Mouse (Mus musculus): Measurements from ENCODE around the gene Tmem107. TPM values are rescaled to one million over a fixed set of nuclear protein-coding genes. Genes with fewer than 3 reads are reported as not detected.

The Tmem107 gene
- total and polyA plus RNA-seq, 3 experiments = 22.6 to 31.3 (median 30.1) TPM

DNA sequence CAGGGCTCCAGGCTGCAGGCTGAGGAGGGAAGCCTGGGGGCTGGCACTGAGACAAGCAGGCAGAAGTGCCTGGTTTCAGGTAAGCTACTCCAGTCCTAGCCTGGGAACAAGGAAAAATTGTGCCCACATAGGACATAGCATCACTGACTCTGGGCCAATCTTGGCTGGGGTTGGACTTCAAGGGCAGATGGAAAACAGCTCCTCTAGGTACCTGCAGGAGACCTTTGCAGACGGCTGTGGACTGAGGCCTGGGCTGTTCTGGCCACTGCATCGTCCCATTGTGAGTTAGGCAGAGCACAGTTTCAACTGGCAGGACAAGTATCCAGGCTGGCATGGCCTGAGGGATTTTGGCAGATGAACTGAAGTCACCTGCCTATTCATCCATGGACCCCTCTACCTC lies 35.2 kb downstream of the Tmem107 start:
- Histone ChIP-seq H3K27me3 (replicated peaks) (no peaks in the 10 kb centered on the region), H3K36me3 (replicated peaks in 1 of 2; ENCODE audit: control insufficient read depth in 1 of 2, insufficient read depth in 1 of 2, low read length in 1 of 2) (peaks cover 86 to 92% of the 10 kb centered on the region in 2 experiments), H3K27ac (ENCODE audit: insufficient read depth, low read depth) (no peak overlapping the region), H3K9me3 (replicated peaks; ENCODE audit: low read length) (no peaks in the 10 kb centered on the region), H3K4me3 (replicated peaks in 1 of 3; ENCODE audit: low read depth in 2 of 3, low read length in 2 of 3, poor library complexity in 1 of 3) (no peak overlapping the region), H3K79me2 (replicated peaks; ENCODE audit: control insufficient read depth, extremely low read depth, insufficient read depth, poor library complexity, severe bottlenecking) (peaks cover 9% of the 10 kb centered on the region), H3K4me1 (ENCODE audit: control insufficient read depth in 1 of 2, insufficient read depth in 2 of 2) (peaks cover 10 to 23% of the 10 kb centered on the region in 2 experiments), H3K9ac (ENCODE audit: insufficient read depth, low read depth) (no peak overlapping the region), H3K4me2 (ENCODE audit: insufficient read depth, low read depth, poor library complexity, severe bottlenecking) (no peak overlapping the region)
- dilution Hi-C loops (cut with MboI; ENCODE audit: extremely low pct_ligation_motif_present, extremely low pct_unique_long_range_greater_than_20kb, low sequenced_read_pairs) = no loop called here
- in situ Hi-C loops (cut with MboI; ENCODE audit: low pct_ligation_motif_present, low pct_unique_long_range_greater_than_20kb, low sequenced_read_pairs) = no loop called here
- DNase-seq (ENCODE audit: extremely low read depth) = no peak
- no peak for TF ChIP-seq RCOR1 (conservative IDR thresholded peaks at IDR 0.05; ENCODE audit: low read depth, low read length)
- TF ChIP-seq JUND (conservative IDR thresholded peaks at IDR 0.05; ENCODE audit: low read depth, low read length) = no peak
- no peak for TF ChIP-seq ZC3H11A (IDR thresholded peaks at IDR 0.05; ENCODE audit: low read depth, low read length)
- no peak for TF ChIP-seq E2F4 (IDR thresholded peaks at IDR 0.05; ENCODE audit: insufficient replicate concordance, low read depth, low read length)
- TF ChIP-seq SIN3A (IDR thresholded peaks at IDR 0.05; ENCODE audit: low read length) = no peak
- no peak for TF ChIP-seq MYC (IDR thresholded peaks at IDR 0.05; ENCODE audit: low read depth, low read length)
- TF ChIP-seq MAFK (IDR thresholded peaks at IDR 0.05; ENCODE audit: insufficient replicate concordance, low read length) = no peak
- no peak for TF ChIP-seq USF1 (IDR thresholded peaks at IDR 0.05; ENCODE audit: low read depth, low read length)
- TF ChIP-seq NELFE (IDR thresholded peaks at IDR 0.05; ENCODE audit: low read depth, low read length) = no peak
- TF ChIP-seq POLR2AphosphoS2 (IDR thresholded peaks at IDR 0.05; ENCODE audit: low read depth, low read length) = no peak
- no peak for TF ChIP-seq CTCF (conservative IDR thresholded peaks at IDR 0.05 in 1 of 2, IDR thresholded peaks at IDR 0.05 in 1 of 2; ENCODE audit: low read depth in 2 of 2, low read length in 2 of 2)
- TF ChIP-seq POLR2A (IDR thresholded peaks at IDR 0.05; ENCODE audit: low read depth, low read length) = no peak

GRCm38 (mm10) chr11:69106299-69106698 lies 35.7 kb downstream of the Tmem107 start:
- Histone ChIP-seq H3K9ac (ENCODE audit: insufficient read depth, low read depth) (no peak overlapping the region), H3K27me3 (replicated peaks) (peaks cover 5% of the 10 kb centered on the region), H3K27ac (ENCODE audit: insufficient read depth, low read depth) (no peak overlapping the region), H3K4me3 (replicated peaks in 1 of 3; ENCODE audit: low read depth in 2 of 3, low read length in 2 of 3, poor library complexity in 1 of 3) (no peak overlapping the region), H3K9me3 (replicated peaks; ENCODE audit: low read length) (no peaks in the 10 kb centered on the region), H3K4me1 (ENCODE audit: control insufficient read depth in 1 of 2, insufficient read depth in 2 of 2) (peaks cover 5 to 22% of the 10 kb centered on the region in 2 experiments), H3K79me2 (replicated peaks; ENCODE audit: control insufficient read depth, extremely low read depth, insufficient read depth, poor library complexity, severe bottlenecking) (peaks cover 4% of the 10 kb centered on the region), H3K36me3 (replicated peaks in 1 of 2; ENCODE audit: control insufficient read depth in 1 of 2, insufficient read depth in 1 of 2, low read length in 1 of 2) (peaks cover 81 to 87% of the 10 kb centered on the region in 2 experiments), H3K4me2 (ENCODE audit: insufficient read depth, low read depth, poor library complexity, severe bottlenecking) (no peak overlapping the region)
- TF ChIP-seq ETS1 (conservative IDR thresholded peaks at IDR 0.05; ENCODE audit: low read depth, low read length) = no peak
- TF ChIP-seq MAZ (IDR thresholded peaks at IDR 0.05; ENCODE audit: low read depth, low read length) = no peak
- no peak for TF ChIP-seq PAX5 (IDR thresholded peaks at IDR 0.05; ENCODE audit: low read length)
- no peak for TF ChIP-seq KAT2A (IDR thresholded peaks at IDR 0.05; ENCODE audit: insufficient replicate concordance, low read length)
- TF ChIP-seq RCOR1 (conservative IDR thresholded peaks at IDR 0.05; ENCODE audit: low read depth, low read length) = no peak
- no peak for TF ChIP-seq BHLHE40 (IDR thresholded peaks at IDR 0.05; ENCODE audit: low read depth, low read length)
- TF ChIP-seq ZC3H11A (IDR thresholded peaks at IDR 0.05; ENCODE audit: low read depth, low read length) = no peak
- TF ChIP-seq ZNF384 (IDR thresholded peaks at IDR 0.05; ENCODE audit: low read depth, low read length) = no peak
- in situ Hi-C loops (cut with MboI; ENCODE audit: low pct_ligation_motif_present, low pct_unique_long_range_greater_than_20kb, low sequenced_read_pairs) = no loop called here
- dilution Hi-C loops (cut with MboI; ENCODE audit: extremely low pct_ligation_motif_present, extremely low pct_unique_long_range_greater_than_20kb, low sequenced_read_pairs) = no loop called here
- DNase-seq (ENCODE audit: extremely low read depth) = no peak
